Mouse (Mus musculus) left cerebral cortex, adult 18-20 months (tissue): ENCODE data around the gene Arl8a. TPM values are rescaled to one million over a fixed set of nuclear protein-coding genes. Genes with fewer than 3 reads are reported as not detected.
"Not testable (repeated sequence)": the region's sequence is repeated elsewhere in the genome, so short reads cannot be mapped to it uniquely, and the experiment has no call there.

Experiments
- DNase-seq, 2 experiments: peaks; one replicate each; pipeline ENCODE4 v3.0.0; 2021 to 2022; ENCODE audit warnings: low spot score in 2 of 2, mixed read lengths in 1 of 2
- total RNA-seq, 2 experiments: library from RNA; stranded (reverse); gene quantifications; 2 replicates each; pipeline ENCODE4 v1.2.3; 2021

The Arl8a gene
- total RNA-seq, 2 experiments from 2014 or later: 264 to 266 TPM

- DNase-seq: no peak
Measured at GRCm38 (mm10) chr1:135168453-135169200, 22.0 kb downstream of the Arl8a start.

DNA sequence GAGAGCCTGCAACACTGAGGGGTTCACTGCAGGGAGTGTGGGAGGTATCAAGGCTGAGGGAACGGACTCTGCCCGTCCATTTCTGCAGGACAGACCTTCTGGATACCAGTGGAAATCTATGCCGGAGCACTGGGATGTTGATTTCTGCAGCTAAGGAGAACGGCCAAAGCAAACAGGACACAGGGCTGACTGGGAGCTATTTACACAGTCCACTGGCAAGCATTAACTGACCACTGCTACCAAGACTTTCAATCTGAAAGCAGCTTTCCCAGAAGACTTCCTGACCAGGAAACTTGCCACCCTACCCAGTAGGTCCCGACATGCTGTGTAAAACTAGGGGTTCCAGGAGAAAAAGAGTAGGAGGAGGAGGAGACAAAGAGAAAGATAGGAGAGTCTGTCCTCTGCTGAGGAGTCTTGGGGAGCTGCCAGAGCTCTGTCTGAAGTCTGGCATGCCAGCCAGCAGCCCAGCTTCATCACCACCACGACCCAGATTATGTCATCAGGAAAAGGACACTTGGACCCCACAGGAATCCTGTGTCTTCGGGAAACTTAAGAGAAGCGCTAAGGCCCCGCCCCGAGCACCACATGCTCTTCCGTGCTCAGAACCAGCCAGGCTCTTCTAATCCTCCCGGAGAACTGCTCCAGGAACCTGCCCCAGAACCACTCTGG, 23.1 kb downstream of the Arl8a start:
- DNase-seq: no peak

DNA sequence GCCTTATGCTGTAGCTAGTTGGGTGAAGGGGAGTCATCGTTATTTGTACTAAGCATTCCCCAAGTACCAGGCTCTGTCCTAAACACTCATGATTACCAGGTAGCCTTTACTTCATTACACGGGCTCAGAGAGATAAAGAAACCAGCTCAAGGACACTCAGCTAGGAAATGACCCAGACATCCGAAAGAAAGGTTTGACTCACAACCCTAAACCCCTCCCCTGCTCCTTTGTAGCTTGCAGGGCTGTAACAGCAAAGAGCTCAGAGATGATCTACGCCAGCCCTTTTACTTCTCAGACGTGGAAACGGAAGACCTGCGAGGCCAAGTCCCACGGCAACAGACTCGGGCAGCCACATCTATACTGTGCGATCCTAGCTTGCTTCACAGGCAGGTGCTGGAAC, 23.7 kb downstream of the Arl8a start:
- DNase-seq: no peak

DNA sequence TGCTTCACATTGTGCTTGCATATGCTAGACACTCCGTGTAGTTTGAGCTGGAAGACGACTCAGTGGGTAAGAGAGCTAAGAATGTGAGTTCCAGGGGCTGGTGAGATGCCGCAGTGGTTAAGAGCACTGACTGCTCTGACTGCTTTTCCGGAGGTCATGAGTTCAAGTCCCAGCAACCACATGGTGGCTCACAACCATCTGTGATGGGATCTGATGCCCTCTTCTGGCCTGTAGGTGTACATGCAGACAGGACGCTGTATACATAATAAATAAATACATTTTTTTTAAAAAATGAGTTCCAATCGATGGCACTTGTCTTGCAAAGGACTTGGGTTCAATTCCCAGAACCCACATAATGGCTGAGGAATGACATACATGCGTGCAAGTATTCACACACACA, 24.6 kb downstream of the Arl8a start:
- no peak for DNase-seq

- peak; percentile 73 to 74 for DNase-seq
Measured at GRCm38 (mm10) chr1:135171984-135172383, 25.4 kb downstream of the Arl8a start.

DNA sequence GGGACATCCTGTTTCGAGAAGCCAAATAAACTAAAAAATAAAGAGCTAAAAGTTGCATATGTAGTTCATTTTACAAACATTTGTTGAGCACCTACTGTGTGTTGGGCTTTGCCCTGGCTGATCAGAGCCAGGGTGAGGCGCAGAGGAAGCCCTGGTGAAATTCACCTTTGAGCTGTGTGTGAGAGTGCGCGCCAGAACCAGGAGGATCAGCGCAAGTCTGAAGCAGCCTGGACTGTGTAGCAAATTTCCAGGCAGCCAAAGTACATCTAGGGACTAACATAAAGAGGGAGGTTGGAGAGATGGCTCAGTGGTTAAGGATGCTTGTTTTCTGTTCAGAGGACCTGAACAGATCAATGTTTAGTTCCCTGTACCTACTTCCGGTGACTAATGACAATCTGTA, 26.7 kb downstream of the Arl8a start:
- DNase-seq: no peak

DNA sequence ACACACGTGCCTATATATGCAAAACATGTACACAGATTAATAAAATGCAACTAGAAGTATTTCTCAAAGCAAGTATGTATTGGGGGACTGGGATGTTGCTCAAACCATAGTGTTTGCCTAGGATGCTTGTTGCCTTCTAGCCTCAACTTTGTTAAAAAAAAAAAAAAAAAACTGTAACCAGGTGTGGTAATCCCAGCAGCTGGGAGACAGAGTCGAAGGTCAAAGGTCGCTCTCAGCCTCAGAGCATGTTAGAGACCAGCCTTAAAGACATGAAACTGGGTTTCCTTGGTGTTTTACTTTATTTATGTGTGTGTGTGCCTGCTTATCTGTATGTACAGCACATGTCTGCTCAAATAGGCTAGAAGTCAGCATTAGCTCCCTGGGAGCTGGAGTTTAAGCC, 28.6 kb downstream of the Arl8a start:
- no peak for DNase-seq

- DNase-seq: no peak
Measured at GRCm38 (mm10) chr1:135177724-135178123, 31.1 kb downstream of the Arl8a start.

- DNase-seq: no peak
Measured at GRCm38 (mm10) chr1:135178863-135179262, 32.2 kb downstream of the Arl8a start.

DNA sequence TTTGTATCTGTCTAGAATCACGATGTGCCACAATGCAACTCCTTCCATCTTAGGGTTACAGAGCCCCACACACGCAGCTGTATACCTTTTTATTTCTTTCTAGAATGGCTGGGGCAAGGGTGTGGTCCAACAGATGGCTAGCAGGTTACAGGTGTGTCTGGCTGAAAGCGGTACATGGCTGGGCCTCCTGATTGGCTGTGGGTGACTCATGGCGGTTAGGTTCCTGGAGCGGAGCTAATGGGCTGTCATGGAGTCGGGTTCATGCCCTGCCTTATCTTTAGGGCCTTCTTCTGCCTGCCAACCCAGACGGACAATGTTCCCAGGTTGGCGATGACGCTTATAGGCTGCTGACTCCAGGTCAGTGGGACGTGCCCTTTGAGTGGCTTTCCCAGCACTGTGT, 34.2 kb downstream of the Arl8a start:
- no peak for DNase-seq

GRCm38 (mm10) chr1:135181275-135181674, 34.7 kb downstream of the Arl8a start:
- DNase-seq: no peak

- no peak for DNase-seq
Measured at GRCm38 (mm10) chr1:135181880-135182623, 35.4 kb downstream of the Arl8a start.

GRCm38 (mm10) chr1:135182975-135183374, 36.4 kb downstream of the Arl8a start:
- DNase-seq: no peak

GRCm38 (mm10) chr1:135183448-135183847, 36.8 kb downstream of the Arl8a start:
- DNase-seq: no peak

- DNase-seq: no peak
Measured at GRCm38 (mm10) chr1:135183941-135184570, 37.4 kb downstream of the Arl8a start.

DNA sequence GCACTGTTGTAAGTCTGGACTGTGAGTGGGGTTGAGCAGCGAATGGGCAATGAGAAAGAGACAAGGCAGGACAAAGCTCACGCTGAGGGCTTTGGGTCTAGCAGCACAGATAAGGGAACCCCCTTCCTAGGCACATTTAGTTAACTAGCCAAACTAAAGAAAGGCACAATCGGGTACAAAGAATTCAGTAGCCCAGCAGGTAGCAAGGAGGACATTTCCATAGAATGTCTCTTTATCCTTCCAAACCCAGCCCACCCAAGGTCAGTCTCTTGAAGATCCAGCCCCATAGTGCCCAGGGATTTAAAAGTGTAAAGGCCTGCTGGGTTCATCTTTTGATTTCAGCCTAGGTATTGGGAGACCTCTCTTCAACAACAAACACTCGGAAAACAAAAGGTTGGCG, 39.3 kb downstream of the Arl8a start:
- no peak for DNase-seq

- no peak for DNase-seq
Measured at GRCm38 (mm10) chr1:135186427-135186826, 39.8 kb downstream of the Arl8a start.

- DNase-seq: not testable (repeated sequence)
Measured at GRCm38 (mm10) chr1:135187016-135187415, 40.4 kb downstream of the Arl8a start.

DNA sequence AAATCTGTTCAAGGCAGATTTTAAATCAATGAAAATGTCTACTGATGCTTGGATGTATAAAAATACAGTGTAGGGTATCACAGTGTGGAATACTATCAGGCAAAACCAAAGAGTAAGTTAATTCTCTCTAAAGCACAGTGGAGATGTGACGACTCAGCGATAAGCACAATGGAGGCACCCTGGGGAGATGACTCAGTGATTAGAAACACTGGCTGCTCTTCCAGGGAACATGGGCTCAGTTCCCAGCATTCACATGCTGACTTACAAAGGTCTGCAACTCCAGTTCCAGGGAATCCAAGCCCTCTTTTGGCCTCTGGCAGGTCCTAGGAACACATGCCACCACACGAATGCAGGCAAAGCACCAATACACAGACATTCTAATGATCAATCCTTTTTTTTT, 41.6 kb downstream of the Arl8a start:
- DNase-seq: no peak

DNA sequence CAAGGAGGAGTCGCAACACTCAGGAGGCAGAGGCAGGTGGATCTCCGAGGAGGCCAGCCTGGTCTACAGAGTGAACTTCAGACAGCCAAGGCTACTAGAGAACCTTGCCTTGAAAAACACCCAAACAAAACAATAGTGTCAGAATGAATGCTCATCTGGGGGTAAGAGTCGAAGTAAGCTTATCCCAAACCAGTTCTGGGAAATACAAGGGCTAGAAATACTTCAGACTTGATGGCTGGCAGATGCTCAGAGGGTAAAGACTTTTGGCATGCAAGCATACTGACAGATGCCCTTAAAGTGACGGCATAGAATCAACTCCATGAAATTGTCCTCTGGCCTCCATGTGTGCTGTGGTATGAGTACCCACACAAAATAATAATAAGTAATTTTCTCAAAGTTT, 42.6 kb downstream of the Arl8a start:
- DNase-seq: no peak

DNA sequence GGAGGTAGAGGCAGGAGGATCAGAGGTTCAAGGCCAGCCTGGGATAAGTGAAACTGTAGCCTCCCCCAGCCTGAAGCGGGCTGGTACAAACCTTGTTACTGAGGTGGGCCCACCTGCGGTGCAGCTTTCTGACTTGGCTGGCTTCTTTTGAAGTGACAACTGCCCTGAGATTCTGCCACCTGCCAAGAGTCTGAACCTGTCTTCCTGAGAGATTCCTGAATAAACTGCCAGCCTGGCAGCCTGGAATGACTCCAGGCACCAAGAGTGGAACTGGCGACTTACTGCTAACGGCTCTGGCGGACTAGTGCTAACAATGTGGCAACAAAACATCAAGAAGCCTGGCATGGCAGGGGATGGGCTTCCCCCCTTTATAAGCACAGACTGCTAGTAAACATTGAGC, 47.7 kb downstream of the Arl8a start:
- not testable (repeated sequence) for DNase-seq
